Mouse (Mus musculus): ENCODE results near the gene Dppa5a.

Gene Dppa5a

GRCm38 (mm10) chr9:78374397-78374796, 6.4 kb upstream of the Dppa5a start:
- Histone ChIP-seq H3K27me3 (ENCODE audit: control insufficient read depth, insufficient read depth, low read length, poor library complexity, severe bottlenecking) (no peaks in the 10 kb centered on the region), H3K36me3 (ENCODE audit: control insufficient read depth, insufficient read depth, low read length, poor library complexity, severe bottlenecking) (no peaks in the 10 kb centered on the region)
- no peak for DNase-seq (ENCODE audit: low read depth, low spot score)

- H3K27me3 ChIP-seq (ENCODE audit: control insufficient read depth, insufficient read depth, low read length, poor library complexity, severe bottlenecking) = no peaks in the 10 kb centered on the region
- no peak for DNase-seq (ENCODE audit: low read depth, low spot score)
- no peaks in the 10 kb centered on the region for H3K36me3 ChIP-seq (ENCODE audit: control insufficient read depth, insufficient read depth, low read length, poor library complexity, severe bottlenecking)
These were observed 5.0 kb upstream of the Dppa5a start for GRCm38 (mm10) chr9:78372827-78373504.

- Histone ChIP-seq H3K36me3 (ENCODE audit: control insufficient read depth, insufficient read depth, low read length, poor library complexity, severe bottlenecking) (no peaks in the 10 kb centered on the region), H3K27me3 (ENCODE audit: control insufficient read depth, insufficient read depth, low read length, poor library complexity, severe bottlenecking) (no peaks in the 10 kb centered on the region)
- no peak for DNase-seq (ENCODE audit: low read depth, low spot score)
These were observed 3.5 kb upstream of the Dppa5a start for GRCm38 (mm10) chr9:78371441-78371840.

- H3K27me3 ChIP-seq (ENCODE audit: control insufficient read depth, insufficient read depth, low read length, poor library complexity, severe bottlenecking) = no peaks in the 10 kb centered on the region
- H3K36me3 ChIP-seq (ENCODE audit: control insufficient read depth, insufficient read depth, low read length, poor library complexity, severe bottlenecking) = no peaks in the 10 kb centered on the region
- DNase-seq (ENCODE audit: low read depth, low spot score) = no peak
These were observed 1.8 kb upstream of the Dppa5a start for GRCm38 (mm10) chr9:78369786-78370185.

DNA sequence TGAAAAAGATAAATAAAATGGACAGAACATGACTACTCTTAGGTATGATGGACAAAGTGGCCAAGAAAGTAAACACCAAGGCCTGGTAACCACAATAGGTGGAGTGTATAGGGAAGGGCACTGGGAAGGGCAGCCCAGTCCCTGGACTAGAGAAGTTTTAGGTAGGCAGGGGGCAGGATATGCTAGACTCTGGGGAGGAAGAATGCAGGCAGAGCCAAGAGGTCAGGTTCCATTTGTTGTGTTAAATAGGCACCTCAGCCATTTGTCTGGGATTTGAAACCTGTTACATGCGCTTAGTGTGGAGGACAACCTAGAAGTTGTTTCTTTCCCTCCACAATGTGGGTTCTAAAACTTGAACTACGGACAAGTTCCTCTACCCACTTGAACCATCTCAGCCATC, 1.4 kb upstream of the Dppa5a start:
- Histone ChIP-seq H3K27me3 (ENCODE audit: control insufficient read depth, insufficient read depth, low read length, poor library complexity, severe bottlenecking) (no peaks in the 10 kb centered on the region; the same call in 1 of the 2 replicates), H3K36me3 (ENCODE audit: control insufficient read depth, insufficient read depth, low read length, poor library complexity, severe bottlenecking) (no peaks in the 10 kb centered on the region)
- DNase-seq (ENCODE audit: low read depth, low spot score) = no peak

GRCm38 (mm10) chr9:78368671-78369293, 805 bp upstream of the Dppa5a start:
- Histone ChIP-seq H3K27me3 (ENCODE audit: control insufficient read depth, insufficient read depth, low read length, poor library complexity, severe bottlenecking) (no peaks in the 10 kb centered on the region; the same call in 1 of the 2 replicates), H3K36me3 (ENCODE audit: control insufficient read depth, insufficient read depth, low read length, poor library complexity, severe bottlenecking) (no peaks in the 10 kb centered on the region)
- DNase-seq (ENCODE audit: low read depth, low spot score) = no peak

- DNase-seq (ENCODE audit: low read depth, low spot score) = no peak
- Histone ChIP-seq H3K36me3 (ENCODE audit: control insufficient read depth, insufficient read depth, low read length, poor library complexity, severe bottlenecking) (no peaks in the 10 kb centered on the region), H3K27me3 (ENCODE audit: control insufficient read depth, insufficient read depth, low read length, poor library complexity, severe bottlenecking) (no peaks in the 10 kb centered on the region; the same call in 1 of the 2 replicates)
These were observed 2.0 kb downstream of the Dppa5a start for GRCm38 (mm10) chr9:78365850-78366544.

GRCm38 (mm10) chr9:78364701-78365100, 3.3 kb downstream of the Dppa5a start:
- no peaks in the 10 kb centered on the region; the same call in 1 of the 2 replicates for H3K27me3 ChIP-seq (ENCODE audit: control insufficient read depth, insufficient read depth, low read length, poor library complexity, severe bottlenecking)
- no peaks in the 10 kb centered on the region for H3K36me3 ChIP-seq (ENCODE audit: control insufficient read depth, insufficient read depth, low read length, poor library complexity, severe bottlenecking)
- no peak for DNase-seq (ENCODE audit: low read depth, low spot score)

DNA sequence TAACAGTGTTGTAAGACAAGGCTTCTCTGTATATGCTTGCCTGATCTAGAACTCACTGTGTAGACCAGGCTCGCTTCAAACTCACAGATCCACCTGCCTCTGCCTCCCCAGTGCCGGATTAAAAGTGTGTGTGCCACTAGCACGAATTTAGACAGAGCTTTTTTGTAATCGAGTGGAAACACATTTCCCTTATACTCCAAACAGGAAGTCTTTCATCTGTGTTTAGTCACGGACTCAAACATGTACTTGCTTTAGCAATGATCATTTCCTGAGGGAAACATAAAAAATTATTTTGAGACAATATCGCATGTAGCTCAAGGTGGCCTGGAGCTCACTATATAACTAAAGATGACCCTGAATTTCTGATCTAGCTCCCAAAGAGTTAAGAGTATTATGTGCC, 4.6 kb downstream of the Dppa5a start:
- no peaks in the 10 kb centered on the region; the same call in 1 of the 2 replicates for H3K27me3 ChIP-seq (ENCODE audit: control insufficient read depth, insufficient read depth, low read length, poor library complexity, severe bottlenecking)
- H3K36me3 ChIP-seq (ENCODE audit: control insufficient read depth, insufficient read depth, low read length, poor library complexity, severe bottlenecking) = no peaks in the 10 kb centered on the region
- DNase-seq (ENCODE audit: low read depth, low spot score) = no peak

- no peak for DNase-seq (ENCODE audit: low read depth, low spot score)
- H3K27me3 ChIP-seq (ENCODE audit: control insufficient read depth, insufficient read depth, low read length, poor library complexity, severe bottlenecking) = no peaks in the 10 kb centered on the region; the same call in 1 of the 2 replicates
- H3K36me3 ChIP-seq (ENCODE audit: control insufficient read depth, insufficient read depth, low read length, poor library complexity, severe bottlenecking) = no peaks in the 10 kb centered on the region
These were observed 7.5 kb downstream of the Dppa5a start for GRCm38 (mm10) chr9:78360484-78360872.

DNA sequence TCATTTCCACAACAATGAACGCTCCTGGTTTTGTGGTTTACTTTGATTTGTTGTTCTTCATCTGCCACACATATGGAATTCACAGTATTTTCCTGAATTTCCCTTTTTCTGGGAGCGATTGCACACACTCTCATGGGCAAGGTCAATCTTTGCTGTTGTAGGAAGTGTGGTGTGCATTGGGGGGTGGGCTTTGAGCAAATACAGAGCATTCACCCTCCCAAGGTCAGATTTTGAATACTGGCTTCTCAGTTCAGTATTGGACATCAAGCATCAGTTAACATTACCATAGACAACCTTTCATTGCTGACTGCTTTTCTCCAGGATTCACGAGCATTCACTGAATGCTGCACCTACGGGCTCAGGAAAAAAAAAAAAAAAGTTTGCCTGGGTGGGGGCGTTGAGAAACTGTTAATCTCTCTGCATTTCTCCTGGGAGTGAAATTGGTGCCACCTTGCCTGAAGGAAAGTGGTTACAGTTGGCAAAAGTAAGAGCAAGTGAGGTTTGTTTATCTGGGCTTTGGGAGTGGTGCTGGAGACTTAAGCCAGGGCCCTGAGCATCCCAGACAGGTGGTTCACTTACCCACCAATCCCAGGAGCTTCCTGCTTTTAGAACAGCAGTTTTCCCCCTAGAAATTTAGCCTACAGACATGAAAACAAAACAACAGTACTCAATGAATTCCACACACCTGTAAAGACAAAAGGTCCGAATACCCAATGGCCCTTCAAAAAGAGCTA, 8.1 kb downstream of the Dppa5a start:
- DNase-seq (ENCODE audit: low read depth, low spot score) = no peak
- Histone ChIP-seq H3K27me3 (ENCODE audit: control insufficient read depth, insufficient read depth, low read length, poor library complexity, severe bottlenecking) (no peaks in the 10 kb centered on the region; the same call in 1 of the 2 replicates), H3K36me3 (ENCODE audit: control insufficient read depth, insufficient read depth, low read length, poor library complexity, severe bottlenecking) (no peaks in the 10 kb centered on the region)

- Histone ChIP-seq H3K36me3 (ENCODE audit: control insufficient read depth, insufficient read depth, low read length, poor library complexity, severe bottlenecking) (no peaks in the 10 kb centered on the region), H3K27me3 (ENCODE audit: control insufficient read depth, insufficient read depth, low read length, poor library complexity, severe bottlenecking) (no peaks in the 10 kb centered on the region)
- peak; percentile 72 for DNase-seq (ENCODE audit: low read depth, low spot score)
These were observed 9.9 kb downstream of the Dppa5a start for GRCm38 (mm10) chr9:78358053-78358452.

DNA sequence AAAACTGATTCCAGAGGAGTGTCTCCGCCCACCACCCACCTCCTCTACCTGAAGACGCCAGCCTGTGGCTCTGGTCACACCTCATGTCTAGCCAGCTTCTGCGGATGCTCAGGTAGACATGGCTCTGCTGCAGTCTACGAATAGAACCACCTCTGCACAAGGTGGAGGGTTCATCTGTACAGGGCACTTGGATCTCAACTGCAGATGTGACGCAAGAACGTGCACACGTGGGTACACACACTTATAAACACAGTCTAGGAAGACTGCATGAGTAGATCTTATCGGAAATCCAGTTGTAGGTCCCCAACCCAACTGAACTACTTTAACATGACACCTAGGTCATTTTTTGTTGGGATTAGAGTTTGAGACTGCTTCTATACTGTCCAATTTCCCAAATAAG, 12.4 kb downstream of the Dppa5a start, which contains the start of gene Gsta2:
Gene Gsta2 (minus strand): TSS at position 178 of the 400 bp plus-strand sequence.
- H3K27me3 ChIP-seq (ENCODE audit: control insufficient read depth, insufficient read depth, low read length, poor library complexity, severe bottlenecking) = no peaks in the 10 kb centered on the region
- no peak for DNase-seq (ENCODE audit: low read depth, low spot score)
- H3K36me3 ChIP-seq (ENCODE audit: control insufficient read depth, insufficient read depth, low read length, poor library complexity, severe bottlenecking) = no peaks in the 10 kb centered on the region

GRCm38 (mm10) chr9:78354665-78355578, 13.1 kb downstream of the Dppa5a start:
- Histone ChIP-seq H3K36me3 (ENCODE audit: control insufficient read depth, insufficient read depth, low read length, poor library complexity, severe bottlenecking) (no peaks in the 10 kb centered on the region), H3K27me3 (ENCODE audit: control insufficient read depth, insufficient read depth, low read length, poor library complexity, severe bottlenecking) (no peaks in the 10 kb centered on the region)
- no peak for DNase-seq (ENCODE audit: low read depth, low spot score)
